Mouse (Mus musculus): ENCODE results near the gene Inpp5a. TPM values are rescaled to one million over a fixed set of nuclear protein-coding genes. Genes with fewer than 3 reads are reported as not detected.

Gene Inpp5a
- polyA plus RNA-seq, 1 experiment from 2014 or later: 25.4 TPM

DNA sequence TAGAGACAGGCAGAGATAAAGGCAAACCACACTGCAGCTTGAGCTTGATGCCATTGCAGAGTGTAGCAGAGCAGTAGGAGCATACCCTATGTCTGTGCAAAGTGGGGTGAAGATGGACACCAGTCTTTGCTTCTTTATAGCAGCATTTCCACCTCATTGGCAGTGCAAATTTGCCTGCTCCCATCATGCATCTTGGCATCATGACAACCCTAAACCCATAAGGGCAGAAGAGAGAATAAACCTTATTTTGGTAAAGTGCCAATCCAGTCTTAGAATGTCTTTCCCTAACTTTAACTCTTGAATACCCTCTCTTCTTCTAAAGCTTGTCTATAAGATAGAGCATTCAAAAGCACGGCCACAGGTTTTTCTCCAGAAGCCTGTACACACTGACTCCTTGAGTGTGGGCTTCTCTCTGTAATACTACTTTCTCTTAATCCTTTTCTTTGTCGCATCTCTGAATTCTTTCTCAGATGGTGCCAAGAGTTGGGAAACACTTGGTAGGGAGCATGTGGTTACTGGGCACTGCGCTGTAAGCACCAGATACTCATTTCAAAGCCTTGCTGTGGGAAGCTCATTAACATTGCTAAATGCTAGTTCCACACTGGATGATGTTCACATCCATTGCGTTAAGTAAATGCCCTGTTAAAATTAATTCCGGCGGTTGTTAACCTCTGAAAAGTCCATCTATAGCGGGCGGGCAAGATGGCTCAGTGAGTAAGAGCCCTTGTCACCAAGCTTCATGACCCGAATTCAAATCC lies 1.8 kb upstream of the Inpp5a start:
- no peak overlapping the region for H3K4me2 ChIP-seq (replicated peaks; ENCODE audit: low read depth)
- ATAC-seq (ENCODE audit: low FRiP score, low TSS enrichment) (no peak), DNase-seq (ENCODE audit: low spot score) (no peak)
- no peaks in the 10 kb centered on the region for H3K27me3 ChIP-seq (ENCODE audit: control insufficient read depth, insufficient read depth, low read length)
- H3K27ac ChIP-seq (replicated peaks): no peak overlapping the region
- H3K36me3 ChIP-seq (ENCODE audit: control insufficient read depth, insufficient read depth, low read length): no peaks in the 10 kb centered on the region
- H3K9me3 ChIP-seq (ENCODE audit: control insufficient read depth, low read length): no peaks in the 10 kb centered on the region
- TF ChIP-seq CTCF (IDR thresholded peaks at IDR 0.05; ENCODE audit: low read depth) (no peak), EP300 (optimal IDR thresholded peaks at IDR 0.05) (no peak)
- H3K4me3 ChIP-seq (ENCODE audit: low read depth, low read length): no peak overlapping the region
- WGBS: 86% methylated on average over 9 of the region's 9 CpGs
- no peak overlapping the region for H3K9ac ChIP-seq (ENCODE audit: low read length)
- H3K4me1 ChIP-seq (replicated peaks; ENCODE audit: control insufficient read depth, insufficient read depth): peaks cover 13% of the 10 kb centered on the region; the same call in 1 of the 2 replicates

DNA sequence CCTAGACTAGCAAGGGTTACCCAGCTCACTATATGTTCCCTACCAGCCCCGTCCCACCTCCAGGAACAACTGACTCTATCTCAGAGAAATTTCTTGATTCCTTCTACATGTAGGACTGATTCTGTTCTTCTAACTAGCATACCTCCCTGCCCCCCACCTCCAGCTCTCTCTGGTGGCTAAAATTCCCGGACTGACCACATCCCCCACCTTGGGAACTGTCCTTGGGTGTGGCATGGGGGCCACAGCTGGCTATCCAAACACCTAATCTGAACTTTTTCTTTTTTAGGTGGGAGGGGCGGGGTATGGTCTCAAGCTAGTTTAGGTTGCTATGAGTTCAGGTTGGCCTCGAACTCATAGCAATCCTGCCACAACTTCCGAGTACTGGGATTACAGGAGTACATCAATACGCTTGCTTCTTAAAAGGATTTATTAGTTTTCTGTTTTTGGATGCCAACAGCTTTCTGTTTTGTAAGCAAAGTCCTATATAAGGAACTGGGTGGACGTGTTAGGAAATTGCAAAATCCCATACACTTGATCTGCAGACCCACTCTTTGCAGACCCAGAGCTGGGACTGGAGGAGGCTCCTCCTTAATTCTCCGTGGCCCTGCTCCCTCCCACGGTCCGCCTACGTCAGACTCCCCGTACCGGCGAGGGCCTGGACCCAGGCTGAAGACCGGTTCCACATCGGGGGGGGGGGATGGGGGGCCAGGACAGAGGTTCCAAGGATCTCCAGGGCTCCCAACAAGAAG lies 814 bp upstream of the Inpp5a start:
- TF ChIP-seq EP300 (optimal IDR thresholded peaks at IDR 0.05) (no peak), CTCF (IDR thresholded peaks at IDR 0.05; ENCODE audit: low read depth) (no peak)
- peak; percentile 72; the same call in 1 of the 2 replicates for ATAC-seq (ENCODE audit: low FRiP score, low TSS enrichment)

DNA sequence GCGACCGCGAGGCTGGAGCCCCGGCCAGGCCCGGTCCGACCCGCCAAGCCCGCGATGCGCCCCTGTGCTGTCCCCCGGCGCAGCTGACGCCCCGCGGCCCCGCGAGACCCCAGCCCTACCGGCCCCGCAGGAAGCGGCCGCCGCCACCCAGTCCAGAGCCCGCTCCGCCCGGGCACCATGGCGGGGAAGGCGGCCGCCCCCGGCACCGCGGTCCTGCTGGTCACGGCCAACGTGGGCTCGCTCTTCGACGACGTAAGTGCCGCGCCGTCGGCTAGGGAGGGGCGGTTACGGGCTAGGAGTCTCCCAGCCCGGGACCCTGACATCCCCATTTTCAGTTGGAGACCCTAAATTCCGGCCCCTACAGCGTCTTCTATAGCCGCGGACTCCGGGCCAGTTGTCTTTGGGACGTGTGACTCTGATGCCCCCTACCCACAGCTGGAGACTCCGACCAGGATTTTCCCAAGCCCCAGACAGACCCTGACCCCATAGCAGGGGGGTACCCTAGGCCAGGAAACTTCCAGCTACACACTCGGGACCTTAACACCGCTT lies 378 bp downstream of the Inpp5a start:
- H3K27me3 ChIP-seq (ENCODE audit: control insufficient read depth, insufficient read depth, low read length): no peaks in the 10 kb centered on the region
- peak overlapping the region; percentile 96 for H3K4me3 ChIP-seq (ENCODE audit: low read depth, low read length)
- DNase-seq (ENCODE audit: low spot score) (peak; percentile 41), ATAC-seq (ENCODE audit: low FRiP score, low TSS enrichment) (peak; percentile 30)
- H3K27ac ChIP-seq (replicated peaks): peak overlapping the region; percentile 93
- peak overlapping the region; percentile 82 for H3K4me2 ChIP-seq (replicated peaks; ENCODE audit: low read depth)
- no peaks in the 10 kb centered on the region for H3K9me3 ChIP-seq (ENCODE audit: control insufficient read depth, low read length)
- TF ChIP-seq EP300 (optimal IDR thresholded peaks at IDR 0.05): no peak
- TF ChIP-seq CTCF (IDR thresholded peaks at IDR 0.05; ENCODE audit: low read depth): peak; percentile 45
- peak overlapping the region; percentile 99 for H3K9ac ChIP-seq (ENCODE audit: low read length)
- H3K4me1 ChIP-seq (replicated peaks; ENCODE audit: control insufficient read depth, insufficient read depth): peaks cover 20% of the 10 kb centered on the region
- WGBS: under 1% methylated on average over 40 of the region's 53 CpGs
- no peaks in the 10 kb centered on the region for H3K36me3 ChIP-seq (ENCODE audit: control insufficient read depth, insufficient read depth, low read length)

More for the DNA sequence above, 814 bp upstream of the Inpp5a start:
- Histone ChIP-seq H3K9me3 (ENCODE audit: control insufficient read depth, low read length) (no peaks in the 10 kb centered on the region), H3K4me2 (replicated peaks; ENCODE audit: low read depth) (peak overlapping the region; percentile 51), H3K4me3 (ENCODE audit: low read depth, low read length) (peak overlapping the region; percentile 53), H3K27me3 (ENCODE audit: control insufficient read depth, insufficient read depth, low read length) (no peaks in the 10 kb centered on the region), H3K9ac (ENCODE audit: low read length) (peak overlapping the region; percentile 76), H3K27ac (replicated peaks) (peak overlapping the region; percentile 91), H3K4me1 (replicated peaks; ENCODE audit: control insufficient read depth, insufficient read depth) (peaks cover 20% of the 10 kb centered on the region), H3K36me3 (ENCODE audit: control insufficient read depth, insufficient read depth, low read length) (no peaks in the 10 kb centered on the region)
- WGBS: 9% methylated on average over 16 of the region's 16 CpGs
- no peak for DNase-seq (ENCODE audit: low spot score)

- Histone ChIP-seq H3K9ac (ENCODE audit: low read length) (peak overlapping the region; percentile 99), H3K27me3 (ENCODE audit: control insufficient read depth, insufficient read depth, low read length) (no peaks in the 10 kb centered on the region), H3K36me3 (ENCODE audit: control insufficient read depth, insufficient read depth, low read length) (no peaks in the 10 kb centered on the region), H3K4me1 (replicated peaks; ENCODE audit: control insufficient read depth, insufficient read depth) (peaks cover 22% of the 10 kb centered on the region), H3K27ac (replicated peaks) (peak overlapping the region; percentile 61), H3K4me2 (replicated peaks; ENCODE audit: low read depth) (peak overlapping the region; percentile 82), H3K4me3 (ENCODE audit: low read depth, low read length) (peak overlapping the region; percentile 96), H3K9me3 (ENCODE audit: control insufficient read depth, low read length) (no peaks in the 10 kb centered on the region)
- TF ChIP-seq EP300 (optimal IDR thresholded peaks at IDR 0.05): no peak
- peak; percentile 52 for TF ChIP-seq CTCF (IDR thresholded peaks at IDR 0.05; ENCODE audit: low read depth)
- 65% methylated on average over 3 of the region's 3 CpGs for WGBS
- ATAC-seq (ENCODE audit: low FRiP score, low TSS enrichment) (no peak), DNase-seq (ENCODE audit: low spot score) (no peak)
Observed at GRCm38 (mm10) chr7:139390380-139390779, 1.5 kb downstream of the Inpp5a start.

- DNase-seq (ENCODE audit: low spot score): no peak
- ATAC-seq (ENCODE audit: low FRiP score, low TSS enrichment): no peak
- no peaks in the 10 kb centered on the region for H3K27me3 ChIP-seq (ENCODE audit: control insufficient read depth, insufficient read depth, low read length)
- WGBS: 63% methylated on average over 9 of the region's 9 CpGs
- H3K9ac ChIP-seq (ENCODE audit: low read length): peak overlapping the region; percentile 99
- H3K9me3 ChIP-seq (ENCODE audit: control insufficient read depth, low read length): no peaks in the 10 kb centered on the region
- peak overlapping the region; percentile 82 for H3K4me2 ChIP-seq (replicated peaks; ENCODE audit: low read depth)
- peak overlapping the region; percentile 61 for H3K27ac ChIP-seq (replicated peaks)
- peaks cover 22% of the 10 kb centered on the region for H3K4me1 ChIP-seq (replicated peaks; ENCODE audit: control insufficient read depth, insufficient read depth)
- no peak for TF ChIP-seq EP300 (optimal IDR thresholded peaks at IDR 0.05)
- TF ChIP-seq CTCF (IDR thresholded peaks at IDR 0.05; ENCODE audit: low read depth): no peak
- H3K36me3 ChIP-seq (ENCODE audit: control insufficient read depth, insufficient read depth, low read length): no peaks in the 10 kb centered on the region
- H3K4me3 ChIP-seq (ENCODE audit: low read depth, low read length): peak overlapping the region; percentile 96; the same call in 1 of the 2 replicates
Observed at GRCm38 (mm10) chr7:139390926-139391325, 2.0 kb downstream of the Inpp5a start.
